Mouse (Mus musculus): ENCODE measurements around the gene Nedd4. TPM values are rescaled to one million over a fixed set of nuclear protein-coding genes. Genes with fewer than 3 reads are reported as not detected.

The Nedd4 gene
- 159 and 283 TPM in 2 replicates for polyA plus RNA-seq (2012)

GRCm38 (mm10) chr9:72661895-72662661 is at the start of gene Nedd4:
Nedd4 (plus strand) TSS chr9:72662346.
- TF ChIP-seq GATA1 (IDR thresholded peaks at IDR 0.05; ENCODE audit: low read length): no peak

GRCm38 (mm10) chr9:72613884-72614283 is 48.3 kb upstream of the Nedd4 start:
- no peak for TF ChIP-seq GATA1 (IDR thresholded peaks at IDR 0.05; ENCODE audit: low read length)

- TF ChIP-seq GATA1 (IDR thresholded peaks at IDR 0.05; ENCODE audit: low read length): no peak
Observed at GRCm38 (mm10) chr9:72614786-72615480, 47.2 kb upstream of the Nedd4 start.

GRCm38 (mm10) chr9:72618037-72618436 is 44.1 kb upstream of the Nedd4 start:
- TF ChIP-seq GATA1 (IDR thresholded peaks at IDR 0.05; ENCODE audit: low read length): no peak

GRCm38 (mm10) chr9:72623605-72624004 is 38.5 kb upstream of the Nedd4 start:
- no peak for TF ChIP-seq GATA1 (IDR thresholded peaks at IDR 0.05; ENCODE audit: low read length)

DNA sequence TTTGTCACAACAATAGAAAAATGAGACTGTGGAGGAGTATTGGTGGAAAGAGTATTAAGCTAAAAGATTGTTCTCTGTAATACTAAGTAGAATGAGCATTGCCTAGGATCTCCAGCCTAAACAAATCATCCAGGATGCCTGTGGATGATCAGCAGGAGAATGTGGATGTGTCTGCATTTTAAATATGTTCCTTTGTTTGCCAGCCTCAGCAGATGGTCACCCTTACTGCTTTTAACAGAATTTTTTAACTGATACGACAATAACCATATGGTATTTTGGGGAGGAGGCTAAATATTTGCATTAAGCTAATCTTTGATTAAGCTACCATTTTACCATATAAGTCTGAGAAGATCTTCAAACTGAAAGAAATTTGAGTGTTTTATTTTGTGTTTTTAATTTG is 34.5 kb upstream of the Nedd4 start:
- TF ChIP-seq GATA1 (IDR thresholded peaks at IDR 0.05; ENCODE audit: low read length): no peak

DNA sequence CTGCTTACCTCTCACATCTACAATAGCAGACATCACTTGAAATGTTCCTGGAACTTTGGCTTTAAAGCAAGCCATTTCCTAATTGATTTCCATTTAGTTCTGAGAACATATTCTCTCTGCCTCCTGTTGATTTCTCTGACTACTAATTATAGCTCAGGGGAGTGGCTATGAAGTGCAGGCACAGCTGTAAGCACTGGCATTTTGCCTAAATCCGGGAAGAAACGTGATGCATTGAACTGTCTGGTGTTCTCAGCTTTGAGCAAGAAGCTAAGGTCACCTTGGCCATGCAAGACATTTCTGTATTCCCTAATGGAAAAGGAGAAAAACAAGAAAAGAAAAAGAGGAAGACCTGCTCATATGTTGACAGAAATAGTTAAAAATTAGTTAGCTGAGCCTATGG is 33.6 kb upstream of the Nedd4 start:
- no peak for TF ChIP-seq GATA1 (IDR thresholded peaks at IDR 0.05; ENCODE audit: low read length)

DNA sequence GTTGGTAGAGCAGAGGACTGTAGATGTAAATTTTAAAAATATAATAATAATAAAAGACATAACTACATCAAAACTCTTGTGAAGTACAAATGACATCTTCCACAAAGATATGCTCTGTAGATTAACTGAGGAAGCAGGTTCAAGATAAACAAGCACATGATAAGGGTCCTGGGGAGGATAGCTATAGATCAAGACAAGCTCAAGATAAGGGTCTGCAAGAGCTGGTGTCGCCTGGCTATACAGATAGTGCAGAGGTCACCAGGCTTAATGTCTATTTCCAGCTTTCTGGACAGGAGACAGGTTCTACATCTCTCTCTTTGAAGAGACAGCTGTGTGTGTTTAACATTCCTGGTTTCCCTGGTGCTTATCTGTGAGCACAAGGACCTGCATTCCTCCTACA is 29.9 kb upstream of the Nedd4 start:
- TF ChIP-seq GATA1 (IDR thresholded peaks at IDR 0.05; ENCODE audit: low read length): peak; percentile 48

DNA sequence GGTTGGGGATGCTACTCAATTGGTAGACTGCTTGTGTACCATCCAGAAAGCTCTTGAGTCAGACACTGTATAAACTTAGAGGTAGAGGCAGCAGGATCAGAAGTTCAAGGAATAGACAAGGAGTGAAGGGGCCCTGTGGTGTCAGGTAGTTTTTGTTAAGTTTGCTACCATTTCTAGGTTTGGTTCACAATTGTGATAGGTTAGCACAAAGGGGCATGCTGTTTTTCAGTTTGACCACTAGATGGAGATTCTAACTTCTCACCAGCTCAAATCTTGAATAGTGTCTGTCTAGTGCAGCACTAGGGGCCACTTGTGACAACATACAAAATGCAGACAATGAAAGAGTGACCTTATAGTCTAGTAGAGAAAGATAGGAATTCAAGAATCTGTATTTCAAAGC is 27.0 kb upstream of the Nedd4 start:
- no peak for TF ChIP-seq GATA1 (IDR thresholded peaks at IDR 0.05; ENCODE audit: low read length)

DNA sequence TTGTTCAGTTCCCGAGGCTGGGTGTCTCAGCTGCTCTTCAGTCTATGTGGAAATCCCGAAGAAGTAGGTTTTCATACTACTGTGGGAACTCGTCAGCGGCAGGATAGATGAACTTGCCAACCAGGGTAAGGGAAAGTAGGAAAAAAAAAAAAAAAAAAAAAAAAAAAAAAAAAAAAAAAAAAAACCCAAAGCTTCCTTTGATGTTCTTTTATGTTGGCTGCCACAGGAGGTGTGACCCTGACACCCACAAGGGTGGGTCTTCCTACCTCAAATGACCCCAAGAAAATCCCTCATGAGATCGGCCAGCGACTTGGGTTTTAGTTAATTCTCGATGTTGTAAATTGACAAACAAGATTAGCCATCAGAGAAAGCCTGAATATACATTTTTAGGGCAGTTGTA is 25.6 kb upstream of the Nedd4 start:
- TF ChIP-seq GATA1 (IDR thresholded peaks at IDR 0.05; ENCODE audit: low read length): no peak

GRCm38 (mm10) chr9:72637243-72637642 is 24.9 kb upstream of the Nedd4 start:
- no peak for TF ChIP-seq GATA1 (IDR thresholded peaks at IDR 0.05; ENCODE audit: low read length)

DNA sequence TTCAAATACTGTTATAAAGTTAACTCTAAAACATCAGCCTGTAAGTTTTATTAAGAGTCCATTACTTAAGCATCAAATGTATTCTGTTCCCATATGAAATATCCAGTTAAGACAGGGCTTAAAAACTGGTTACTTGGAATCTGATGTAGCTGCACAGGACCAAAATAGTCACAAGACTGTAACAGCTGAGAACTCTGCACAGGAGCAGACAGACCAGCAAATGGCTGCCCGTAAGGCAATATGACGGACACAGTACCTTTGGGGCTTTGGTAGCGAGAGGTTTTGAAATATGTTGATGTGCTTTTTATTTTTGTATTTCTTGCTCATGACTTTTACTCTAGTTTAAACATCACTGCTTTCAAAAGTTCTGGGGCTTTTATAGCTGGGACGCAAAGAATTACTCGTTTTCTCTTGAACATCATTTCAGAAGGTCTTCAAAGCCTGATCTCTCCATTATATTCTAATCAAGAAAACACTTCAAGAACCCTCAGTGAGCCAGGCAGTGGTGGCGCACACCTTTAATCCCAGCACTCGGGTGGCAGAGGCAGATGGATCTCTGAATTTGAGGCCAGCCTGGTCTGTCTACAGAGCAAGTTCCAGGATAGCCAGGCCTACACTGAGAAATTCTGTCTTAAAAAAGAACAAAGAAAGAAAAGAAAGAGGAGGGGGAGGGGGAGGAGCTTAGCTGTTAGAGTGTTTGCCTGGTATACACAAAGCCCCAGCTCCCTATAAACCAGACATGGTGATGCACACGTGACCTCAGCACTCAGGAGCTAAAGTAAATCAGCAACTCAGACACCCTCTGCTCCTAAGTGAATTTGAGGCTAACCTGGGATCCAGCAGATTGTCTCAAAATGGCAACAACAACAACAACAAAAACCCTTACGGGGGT is 22.9 kb upstream of the Nedd4 start:
- TF ChIP-seq GATA1 (IDR thresholded peaks at IDR 0.05; ENCODE audit: low read length): no peak

DNA sequence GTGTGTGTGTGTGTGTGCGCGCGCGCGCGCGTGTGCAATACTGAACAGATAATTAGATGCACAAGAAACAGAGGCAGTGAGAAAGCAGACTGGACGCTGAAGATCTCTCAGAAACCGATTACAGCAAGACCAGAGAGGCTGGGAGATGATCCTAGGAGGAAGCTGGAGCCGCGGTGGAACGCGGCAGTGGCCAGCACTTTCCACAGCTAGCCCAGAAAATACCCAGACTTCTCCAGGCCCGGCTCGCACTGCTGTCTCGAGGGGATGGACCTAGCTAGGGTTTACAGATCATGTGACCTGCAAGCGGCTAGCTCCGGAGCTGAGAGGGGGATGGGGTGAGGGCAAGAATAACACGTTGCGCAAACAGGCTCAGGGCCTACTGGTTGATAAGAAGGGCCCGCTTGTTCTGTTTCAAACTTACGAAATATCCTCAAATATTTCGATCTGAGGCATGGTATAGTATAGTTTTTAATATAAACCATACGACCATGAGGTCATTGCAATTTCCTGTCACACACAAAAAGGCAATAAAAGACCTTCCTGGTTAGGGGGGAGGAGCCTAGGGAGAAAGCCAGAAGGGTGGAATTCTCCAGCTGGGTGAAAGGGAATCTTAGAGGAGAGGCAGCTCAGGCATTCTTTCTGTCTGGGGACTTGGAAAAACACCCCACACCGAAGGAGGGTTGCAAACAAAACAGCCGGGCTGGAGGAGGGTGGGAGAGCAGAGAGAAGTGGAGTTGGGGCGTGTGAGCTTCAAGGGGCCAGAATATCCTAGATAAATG is 22.1 kb upstream of the Nedd4 start:
- no peak for TF ChIP-seq GATA1 (IDR thresholded peaks at IDR 0.05; ENCODE audit: low read length)

DNA sequence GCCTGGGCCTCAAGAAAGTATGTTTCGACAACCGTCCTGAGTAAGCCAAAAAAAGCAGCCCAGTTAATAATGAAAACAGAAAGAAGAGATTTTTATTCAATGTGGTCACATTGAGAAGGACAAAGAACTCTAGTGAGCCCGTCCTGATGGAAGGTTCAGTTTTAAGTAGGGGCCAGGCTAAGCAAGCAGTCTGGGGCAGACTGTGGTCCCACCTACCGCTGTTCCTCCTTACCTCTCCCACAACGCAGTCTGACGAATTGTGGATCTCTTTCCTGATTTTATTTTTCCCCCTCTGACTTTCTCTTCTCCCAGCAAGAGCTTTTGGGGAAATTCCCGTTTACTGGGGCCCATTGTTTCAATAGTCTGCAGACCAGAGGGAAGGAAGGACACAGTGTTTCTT is 21.5 kb upstream of the Nedd4 start:
- no peak for TF ChIP-seq GATA1 (IDR thresholded peaks at IDR 0.05; ENCODE audit: low read length)

GRCm38 (mm10) chr9:72641093-72641680 is 21.0 kb upstream of the Nedd4 start:
- no peak for TF ChIP-seq GATA1 (IDR thresholded peaks at IDR 0.05; ENCODE audit: low read length)

Measured in G1E-ER4 (cell line).